Mouse (Mus musculus): ENCODE measurements around the gene Gm8882. TPM values are rescaled to one million over a fixed set of nuclear protein-coding genes. Genes with fewer than 3 reads are reported as not detected.
"Not testable (repeated sequence)": the region's sequence is repeated elsewhere in the genome, so short reads cannot be mapped to it uniquely, and the experiment has no call there.

The Gm8882 gene
- polyA plus RNA-seq (2015; fragmentation: Nextera tagmentation; extraction: Ambion mirVana) = not detected in 2 replicates

- H3K36me3 ChIP-seq (ENCODE audit: control insufficient read depth, insufficient read depth, low read length) = not testable (repeated sequence)
Measured at GRCm38 (mm10) chr6:132364034-132364433, at the start of gene Gm8882. Gm8882 (minus strand) TSS chr6:132364134.

DNA sequence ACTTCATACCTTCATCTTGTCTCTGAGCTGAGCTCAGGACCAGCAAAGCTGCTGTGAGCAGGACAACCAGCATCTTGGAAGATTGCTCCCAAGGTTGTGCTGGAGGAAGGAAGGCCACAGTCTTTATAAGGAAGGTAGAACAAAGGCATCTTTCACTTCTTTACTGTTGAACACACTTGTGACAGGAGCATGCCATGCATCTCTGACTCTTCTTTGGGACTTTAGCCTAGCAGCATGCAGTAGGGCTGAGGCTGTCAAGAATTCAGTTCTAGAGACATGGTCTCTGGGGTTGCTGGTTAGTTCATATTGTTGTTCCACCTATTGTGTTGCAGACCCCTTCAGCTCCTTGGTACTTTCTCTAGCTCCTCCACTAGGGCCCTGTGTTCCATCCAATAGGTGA is 49.3 kb downstream of the Gm8882 start, which contains the start of gene Prpmp5:
TSS of gene Prpmp5 (minus strand) at position 101 of the 400 bp plus-strand sequence.
- H3K4me1 ChIP-seq (ENCODE audit: control insufficient read depth, insufficient read depth, low read length); H3K9ac ChIP-seq (ENCODE audit: low read length); H3K4me2 ChIP-seq (ENCODE audit: low read depth, low read length); H3K9me3 ChIP-seq (replicated peaks; ENCODE audit: control insufficient read depth, low read length); H3K4me3 ChIP-seq (replicated peaks; ENCODE audit: low read length); H3K27ac ChIP-seq (ENCODE audit: low read length); ATAC-seq (ENCODE audit: insufficient read depth, low FRiP score); H3K36me3 ChIP-seq (ENCODE audit: control insufficient read depth, insufficient read depth, low read length); H3K27me3 ChIP-seq (ENCODE audit: control insufficient read depth, insufficient read depth, low read length): not testable (repeated sequence)

More at GRCm38 (mm10) chr6:132364034-132364433, at the start of gene Gm8882:
- not testable (repeated sequence) for H3K27ac ChIP-seq (ENCODE audit: low read length); H3K4me3 ChIP-seq (replicated peaks; ENCODE audit: low read length); H3K9me3 ChIP-seq (replicated peaks; ENCODE audit: control insufficient read depth, low read length); H3K27me3 ChIP-seq (ENCODE audit: control insufficient read depth, insufficient read depth, low read length); H3K4me1 ChIP-seq (ENCODE audit: control insufficient read depth, insufficient read depth, low read length); H3K9ac ChIP-seq (ENCODE audit: low read length); ATAC-seq (ENCODE audit: insufficient read depth, low FRiP score); H3K4me2 ChIP-seq (ENCODE audit: low read depth, low read length)
- WGBS = 68% methylated on average over 1 of the region's 1 CpGs

Other genes starting within 250 kb of the Gm8882 start
- not detected in 2 replicates for gene Prb1, start 153.6 kb downstream of the Gm8882 start, polyA plus RNA-seq (2015; fragmentation: Nextera tagmentation; extraction: Ambion mirVana)
- gene Prpmp5, start 49.4 kb downstream of the Gm8882 start, polyA plus RNA-seq (2015; fragmentation: Nextera tagmentation; extraction: Ambion mirVana) = not detected in 2 replicates
- not detected in 2 replicates for gene Prh1, start 205.7 kb upstream of the Gm8882 start, polyA plus RNA-seq (2015; fragmentation: Nextera tagmentation; extraction: Ambion mirVana)
- not detected in 2 replicates for gene Prp2, start 231.8 kb upstream of the Gm8882 start, polyA plus RNA-seq (2015; fragmentation: Nextera tagmentation; extraction: Ambion mirVana)

Data from stomach, embryonic 16.5 days (tissue).